Mouse (Mus musculus): ENCODE measurements around the gene Mxra7.

Gene Mxra7

DNA sequence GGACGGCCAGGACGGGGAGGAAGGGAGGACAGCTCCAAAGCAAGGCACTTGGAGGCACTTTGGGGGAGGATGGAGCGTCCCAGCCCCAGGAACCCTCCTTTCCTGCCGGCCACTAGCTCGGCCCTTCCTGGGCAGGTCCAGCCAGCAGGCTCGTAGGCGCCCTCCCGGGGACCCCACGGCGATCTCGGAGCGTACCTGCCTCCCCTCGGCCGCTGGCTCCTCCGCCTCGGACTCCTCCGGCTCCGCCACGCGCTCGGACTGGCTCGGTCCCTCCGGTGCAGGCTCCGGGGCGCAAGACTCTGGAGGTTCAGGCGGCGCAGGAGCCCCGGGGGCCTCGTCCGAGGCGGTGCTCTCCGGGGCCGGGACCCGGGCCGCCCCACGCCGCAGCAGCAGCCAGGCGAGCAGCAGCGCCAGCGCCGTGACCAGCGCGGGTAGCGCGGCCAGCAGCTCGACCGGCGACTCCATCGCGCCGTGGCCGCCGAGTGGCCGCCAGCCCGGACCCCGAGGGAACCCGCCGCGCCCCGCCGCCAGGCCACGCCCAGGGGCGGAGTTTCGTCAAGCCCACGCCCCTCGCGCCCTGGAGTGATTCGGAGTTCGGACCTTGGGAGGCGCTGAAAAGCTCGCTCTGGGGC is at the start of gene Mxra7:
Mxra7 (minus strand) TSS at position 513 of the 632 bp plus-strand sequence.
- in situ Hi-C loops (cut with MboI, MseI): loop anchor here in 1 of 2 experiments (25.0 kb wide), 1 partner anchor 1190 kb away; the partner anchor contains the start of gene Slc25a19

DNA sequence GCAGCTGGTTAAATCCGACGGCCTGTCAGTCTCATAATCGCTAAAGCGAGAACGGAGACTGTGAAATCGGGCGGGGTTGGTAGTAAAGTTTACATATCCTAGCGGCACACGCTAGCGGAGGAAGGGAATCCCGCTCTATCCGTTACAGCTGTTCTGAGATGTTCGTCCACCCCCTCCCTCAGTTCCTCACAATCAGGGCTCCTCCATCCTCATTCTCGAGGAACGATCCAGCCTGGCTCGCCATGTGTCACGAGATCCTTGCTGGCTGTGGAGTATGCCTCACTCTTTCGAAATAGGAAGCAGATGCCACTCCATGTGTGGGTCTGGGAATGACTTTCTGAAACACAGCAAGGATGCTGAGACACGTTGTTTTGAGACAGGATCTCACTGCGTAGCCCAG is 46.1 kb upstream of the Mxra7 start:
- in situ Hi-C loops (cut with MboI, MseI): no loop called here

DNA sequence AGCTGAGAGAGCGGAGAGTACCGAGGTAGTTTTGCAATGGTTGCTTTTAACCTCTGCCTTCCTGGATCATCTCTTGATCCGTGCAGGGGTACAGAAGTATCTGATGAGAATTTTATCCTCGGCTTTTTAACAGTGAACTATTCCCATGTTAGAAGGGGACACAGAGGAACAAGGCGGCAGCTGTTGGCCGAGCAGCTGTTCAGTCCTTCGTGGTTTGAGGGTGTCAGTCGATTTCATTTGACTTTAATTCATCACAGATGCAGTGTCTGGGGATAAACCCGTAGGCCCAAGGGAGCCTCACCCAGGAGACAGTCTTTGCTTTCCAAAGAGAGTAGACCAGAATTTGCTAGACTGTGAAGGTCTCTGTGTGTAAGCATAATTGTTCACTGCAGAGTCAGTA is 43.7 kb upstream of the Mxra7 start:
- in situ Hi-C loops (cut with MboI, MseI): no loop called here

DNA sequence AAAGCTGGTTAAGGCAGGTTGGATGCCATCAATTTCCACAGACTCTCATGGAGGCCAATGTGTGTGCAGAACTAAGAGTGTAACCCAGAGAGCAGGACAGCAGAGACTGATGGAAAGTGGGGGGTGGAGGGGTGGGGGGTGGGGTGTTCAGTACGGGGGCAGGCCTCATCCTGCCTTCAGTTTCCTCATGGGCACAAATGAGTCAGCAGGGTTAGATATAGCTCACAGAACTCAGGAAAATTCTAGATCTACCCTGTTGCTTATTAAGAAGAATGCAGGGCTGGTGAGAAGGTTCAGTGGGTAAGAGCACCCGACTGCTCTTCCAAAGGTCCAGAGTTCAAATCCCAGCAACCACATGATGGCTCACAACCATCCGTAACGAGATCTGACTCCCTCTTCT is 41.8 kb upstream of the Mxra7 start:
- in situ Hi-C loops (cut with MboI, MseI): no loop called here

DNA sequence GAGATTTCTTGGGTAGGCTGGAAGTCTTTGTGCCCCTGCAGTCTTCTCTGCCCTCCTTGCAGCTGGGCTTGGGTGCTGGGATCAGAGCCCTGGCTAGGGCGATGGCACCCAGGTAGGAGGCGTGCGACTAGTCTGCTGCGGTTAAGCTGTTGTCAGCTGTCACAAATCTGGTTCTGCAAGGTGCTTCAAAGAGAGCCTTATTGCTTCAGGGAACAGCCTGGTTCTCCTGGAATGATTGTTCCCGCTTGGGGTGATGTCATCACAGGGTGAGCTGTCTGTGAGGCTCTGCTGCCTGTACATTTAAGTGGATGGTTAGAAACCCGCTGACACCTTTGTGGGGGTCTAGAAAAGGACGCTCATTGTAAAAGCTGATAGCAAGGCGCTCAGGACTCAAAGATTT is 41.4 kb upstream of the Mxra7 start:
- in situ Hi-C loops (cut with MboI, MseI): no loop called here

DNA sequence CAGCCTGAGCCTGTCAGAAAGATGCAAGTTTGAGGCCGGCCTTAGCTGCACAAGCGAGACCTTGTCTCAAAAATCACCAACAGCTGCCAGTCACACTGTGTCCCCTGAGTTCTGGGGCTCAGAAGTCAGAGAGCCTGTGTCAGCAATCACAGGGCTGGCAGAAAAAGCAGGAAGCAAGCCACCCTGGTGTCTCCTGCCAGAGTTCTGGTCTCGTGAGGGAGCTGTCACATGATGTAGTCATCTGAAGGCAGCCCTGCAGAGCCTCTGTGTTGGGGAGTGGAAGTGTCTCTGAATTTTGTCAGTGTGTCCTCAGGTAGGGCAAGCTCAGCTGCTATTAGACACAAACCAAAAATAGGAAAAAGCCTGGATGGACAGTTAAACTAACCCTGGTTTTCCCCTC is 40.3 kb upstream of the Mxra7 start:
- in situ Hi-C loops (cut with MboI, MseI): no loop called here

DNA sequence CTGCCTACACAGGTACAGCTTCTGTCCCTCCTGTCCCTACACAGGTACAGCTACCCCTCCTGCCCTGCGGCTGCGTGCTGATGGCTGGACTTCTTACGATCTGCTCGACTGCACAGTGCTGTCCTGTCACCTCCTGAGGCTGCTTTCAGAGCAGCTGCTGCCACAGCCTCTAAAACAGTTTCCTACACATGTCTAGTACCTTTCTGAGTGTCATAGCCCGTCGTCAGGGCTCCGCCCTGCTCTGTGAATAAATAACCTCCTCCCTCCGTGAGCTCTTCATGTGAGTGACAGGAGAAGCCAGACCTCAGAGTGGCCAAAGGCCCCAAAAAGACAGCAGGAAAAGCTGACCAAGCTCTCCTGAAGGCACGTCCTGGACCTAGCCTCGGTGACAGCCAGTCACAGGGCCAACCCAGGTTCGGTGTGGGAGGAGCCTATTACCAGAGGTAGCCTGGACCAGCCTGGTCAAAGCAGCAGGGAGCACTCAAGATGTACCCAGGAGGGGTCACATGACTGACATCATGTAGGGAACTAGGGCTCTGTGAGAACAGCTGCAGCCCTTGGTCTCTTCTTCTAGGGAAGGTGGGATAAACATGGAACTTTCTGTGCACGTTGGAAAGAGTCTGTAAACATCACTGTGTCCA is 38.2 kb upstream of the Mxra7 start:
- in situ Hi-C loops (cut with MboI, MseI): no loop called here

DNA sequence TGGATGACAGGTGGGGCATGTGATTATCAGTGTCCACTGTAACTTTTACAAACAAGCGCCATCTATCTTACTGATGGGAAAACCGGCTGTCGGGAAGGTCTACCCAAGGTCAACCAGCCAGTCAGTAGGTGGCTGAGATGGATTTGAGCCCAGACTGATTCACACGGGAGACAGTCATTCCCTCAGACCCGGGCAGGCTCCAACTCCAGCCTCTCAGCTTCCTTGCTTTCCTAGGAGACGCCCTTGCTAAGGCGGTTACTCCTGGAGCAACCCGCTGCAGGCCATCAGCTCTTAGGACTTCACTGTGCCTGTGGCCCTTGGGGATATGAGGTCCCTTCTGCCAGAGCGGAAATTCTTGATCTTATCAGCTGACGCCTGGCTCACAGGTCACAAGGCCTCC is 36.6 kb upstream of the Mxra7 start:
- in situ Hi-C loops (cut with MboI, MseI): no loop called here

DNA sequence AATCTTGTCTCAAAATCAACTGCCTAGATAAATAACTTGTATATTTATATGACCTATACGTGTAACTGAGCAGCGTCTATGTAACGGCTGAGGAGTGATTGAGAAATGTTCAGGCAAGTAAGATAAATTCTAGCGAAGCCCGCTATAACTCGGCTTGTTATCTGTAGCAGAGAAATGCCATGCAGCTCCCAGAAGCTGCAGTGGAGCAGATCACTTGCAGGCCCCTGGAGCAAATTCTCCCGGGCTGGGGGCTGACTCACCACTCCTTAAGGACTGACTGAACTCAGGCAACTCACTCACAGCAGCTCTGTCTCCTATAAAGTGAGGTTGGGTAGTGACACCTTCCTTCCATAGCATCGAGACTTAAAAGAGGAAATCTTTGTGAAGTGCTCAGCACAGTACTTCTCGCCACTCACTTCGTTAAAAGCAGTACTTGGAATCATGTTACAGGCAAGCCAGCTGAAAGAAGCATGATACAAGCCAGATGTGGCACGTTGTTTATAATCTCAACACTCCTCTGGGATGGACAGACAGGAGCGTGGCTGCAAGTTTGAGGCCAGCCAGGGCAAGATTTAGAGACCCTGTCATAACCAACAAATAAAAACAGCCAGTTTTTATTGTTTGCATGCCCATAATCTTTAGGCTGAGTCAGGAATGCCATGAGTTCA is 29.5 kb upstream of the Mxra7 start:
- in situ Hi-C loops (cut with MboI, MseI): loop anchor here in 1 of 2 experiments (10.0 kb wide), 1 partner anchor 497 kb away; no protein-coding TSS in a partner anchor

DNA sequence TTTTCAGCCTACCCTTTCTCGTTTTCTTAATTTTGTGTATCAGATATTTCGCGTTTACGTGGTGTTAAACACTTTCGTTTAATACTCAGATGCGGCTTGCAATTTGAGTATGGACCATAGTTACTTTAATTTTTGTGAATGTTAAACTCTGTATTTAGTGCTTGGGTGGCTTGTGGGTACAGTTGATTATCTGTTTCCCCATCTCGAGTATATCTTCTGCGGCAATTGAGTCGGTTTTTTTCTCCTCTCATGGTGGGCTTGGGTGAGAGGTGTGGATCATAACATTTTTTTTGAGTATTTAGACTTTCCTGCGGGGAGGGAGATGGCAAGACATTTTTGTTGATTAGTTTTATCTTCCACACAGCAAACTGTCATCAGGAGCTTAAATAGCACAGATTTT is 26.4 kb upstream of the Mxra7 start:
- in situ Hi-C loops (cut with MboI, MseI): loop anchor here (5.0 to 10.0 kb wide), 2 partner anchors 488 to 501 kb away; no protein-coding TSS in a partner anchor

DNA sequence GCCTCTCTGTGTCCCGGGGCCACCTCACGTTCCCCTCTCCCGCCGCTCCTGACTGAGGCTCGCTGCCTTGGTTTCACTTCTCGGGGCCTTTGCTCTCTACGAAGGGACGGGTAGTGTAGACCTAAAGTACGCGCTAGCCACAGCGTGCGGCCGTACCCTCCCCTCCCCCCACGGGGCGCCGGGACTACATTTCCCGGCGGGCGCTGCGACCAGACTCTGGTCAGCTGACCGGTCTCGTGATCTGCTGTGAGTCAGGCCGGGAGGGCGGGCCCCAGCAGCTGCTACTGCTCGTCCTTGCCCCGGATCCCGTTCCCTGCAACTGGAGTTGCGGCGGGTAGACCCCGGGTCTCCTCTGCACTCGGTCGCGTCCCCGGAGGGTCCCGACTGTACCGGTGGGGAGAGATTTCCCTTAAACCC is 25.7 kb upstream of the Mxra7 start:
- in situ Hi-C loops (cut with MboI, MseI): loop anchor here (5.0 to 10.0 kb wide), 2 partner anchors 489 to 501 kb away; no protein-coding TSS in a partner anchor

DNA sequence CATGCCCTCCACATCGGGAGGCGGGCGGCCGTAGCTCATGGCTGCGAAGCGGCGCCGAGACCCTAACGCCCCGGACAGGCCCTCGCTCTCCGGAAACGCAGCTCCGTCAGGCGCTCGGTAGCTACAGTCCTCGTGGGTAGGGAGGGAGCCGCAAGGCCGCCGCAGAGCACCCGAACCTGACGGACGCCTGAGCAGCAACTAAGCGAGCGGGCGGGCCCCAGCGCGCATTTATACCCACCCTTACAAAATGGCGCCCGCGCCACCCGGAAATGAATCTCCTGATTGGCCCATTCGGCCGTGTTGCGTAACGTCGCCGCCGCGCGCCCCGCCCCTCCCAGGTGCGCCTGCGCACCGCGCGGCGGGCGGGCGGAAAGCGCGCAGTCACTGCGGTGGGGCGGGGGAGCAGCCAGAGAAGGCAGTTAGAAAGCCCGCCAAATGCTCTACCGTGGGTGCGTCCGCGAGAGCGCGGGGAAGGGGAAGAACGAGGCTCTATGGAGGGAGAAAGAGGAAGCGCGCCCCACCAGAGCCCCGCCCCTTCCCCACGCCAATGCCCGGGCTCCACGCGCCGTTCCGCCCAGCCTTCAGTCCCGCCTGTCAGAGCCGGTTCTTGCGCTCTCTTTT is 25.2 kb upstream of the Mxra7 start, which contains the start of gene Srsf2:
Srsf2 (minus strand) TSS at position 204 of the 621 bp plus-strand sequence.
- in situ Hi-C loops (cut with MboI, MseI): loop anchor here (5.0 to 10.0 kb wide), 2 partner anchors 489 to 502 kb away; no protein-coding TSS in a partner anchor

DNA sequence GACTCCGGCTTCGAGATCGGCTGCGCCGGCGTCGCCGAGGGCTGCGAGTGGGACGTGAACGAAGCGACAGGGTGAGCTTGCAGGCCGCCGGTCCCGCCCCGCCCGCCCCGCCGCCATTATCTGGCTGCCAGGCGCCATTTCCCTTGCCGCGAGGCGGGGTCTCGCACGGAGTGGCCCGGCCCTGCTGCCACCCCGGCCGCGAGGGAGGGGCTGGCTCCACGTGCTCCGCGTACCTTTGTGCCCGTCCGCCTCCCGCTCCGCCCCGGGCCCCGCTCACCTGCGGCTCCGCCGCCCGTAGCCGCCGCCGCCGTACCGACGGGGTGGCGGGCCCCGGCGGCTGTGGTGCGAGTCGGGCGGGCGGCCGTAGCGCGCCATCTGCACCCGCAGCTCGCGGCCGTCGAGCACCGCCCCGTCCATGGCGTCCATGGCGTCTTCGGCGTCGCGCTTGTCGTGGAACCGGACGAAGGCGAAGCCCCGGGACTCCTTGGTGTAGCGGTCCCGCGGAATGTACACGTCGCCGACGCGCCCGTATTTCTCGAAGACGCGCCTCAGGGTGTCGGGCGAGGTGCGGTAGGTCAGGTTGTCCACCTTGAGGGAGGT is 24.5 kb upstream of the Mxra7 start, which contains the start of gene Mfsd11:
Mfsd11 (plus strand) TSS at position 150 of the 600 bp plus-strand sequence.
- in situ Hi-C loops (cut with MboI, MseI): loop anchor here (5.0 to 10.0 kb wide), 2 partner anchors 490 to 502 kb away; no protein-coding TSS in a partner anchor

DNA sequence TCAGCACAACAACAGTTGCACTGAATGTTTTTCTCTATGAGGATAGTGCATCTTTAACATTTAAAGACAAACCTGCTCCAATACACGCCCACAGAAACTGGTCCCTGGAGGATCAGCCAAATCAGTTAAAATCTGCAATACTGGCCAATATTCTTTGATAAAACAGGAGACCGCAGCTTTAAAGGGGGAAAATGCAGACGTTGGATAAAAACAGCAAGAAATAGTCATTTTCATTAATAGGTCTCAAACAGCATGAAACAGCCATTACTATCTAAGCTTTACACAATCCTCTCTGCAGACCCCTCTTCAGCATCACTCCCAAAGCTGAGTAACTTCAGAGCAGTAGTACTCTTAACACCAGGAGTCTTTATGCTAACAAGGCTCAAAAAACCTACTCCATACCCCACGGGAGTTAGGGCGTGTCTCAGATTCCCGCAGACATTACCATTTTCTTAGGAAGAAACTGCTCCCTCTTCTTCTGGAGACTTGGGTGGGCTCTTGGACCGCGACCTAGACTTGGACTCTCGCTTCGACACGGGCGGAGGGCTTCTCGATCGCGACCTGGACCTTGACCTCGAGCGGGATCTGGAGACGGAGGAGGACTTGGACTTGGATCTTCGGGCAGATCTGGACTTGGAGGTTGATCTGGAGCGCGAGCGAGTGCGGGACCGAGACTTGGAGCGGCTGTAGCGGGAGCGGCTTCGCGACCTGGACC is 23.9 kb upstream of the Mxra7 start:
- in situ Hi-C loops (cut with MboI, MseI): loop anchor here (5.0 to 10.0 kb wide), 2 partner anchors 491 to 503 kb away; no protein-coding TSS in a partner anchor

DNA sequence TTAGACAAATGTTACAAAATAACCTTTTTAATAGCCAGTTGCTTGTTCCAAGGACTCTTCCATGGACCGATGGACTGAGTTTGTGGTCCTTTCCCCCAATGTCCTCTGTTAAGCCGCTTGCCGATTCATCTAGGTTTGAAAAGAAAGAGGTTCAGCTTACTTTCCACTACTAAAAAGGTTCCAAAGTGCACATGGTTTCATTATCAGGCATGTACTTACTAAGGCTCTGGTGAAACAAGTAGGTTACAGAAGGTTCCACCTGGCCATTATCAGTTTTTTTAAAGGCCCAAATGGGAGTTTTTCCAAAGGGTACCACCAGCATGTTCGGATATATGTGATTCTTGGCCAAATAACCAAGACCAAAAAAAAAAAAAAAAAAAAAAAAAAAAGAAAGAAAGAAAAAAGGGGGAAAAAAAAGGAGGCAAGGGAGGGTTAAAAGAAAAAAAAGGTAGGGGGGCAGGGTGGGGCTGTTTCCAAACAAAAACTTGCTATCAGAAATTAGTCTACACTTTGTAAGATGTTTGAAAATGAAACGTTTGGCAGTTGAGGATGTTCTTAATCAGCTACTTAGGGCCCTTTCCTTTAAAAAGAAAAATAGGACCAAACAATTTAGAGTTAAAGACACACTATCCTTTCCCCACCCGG is 23.1 kb upstream of the Mxra7 start:
- in situ Hi-C loops (cut with MboI, MseI): loop anchor here (5.0 to 10.0 kb wide), 2 partner anchors 491 to 504 kb away; no protein-coding TSS in a partner anchor

DNA sequence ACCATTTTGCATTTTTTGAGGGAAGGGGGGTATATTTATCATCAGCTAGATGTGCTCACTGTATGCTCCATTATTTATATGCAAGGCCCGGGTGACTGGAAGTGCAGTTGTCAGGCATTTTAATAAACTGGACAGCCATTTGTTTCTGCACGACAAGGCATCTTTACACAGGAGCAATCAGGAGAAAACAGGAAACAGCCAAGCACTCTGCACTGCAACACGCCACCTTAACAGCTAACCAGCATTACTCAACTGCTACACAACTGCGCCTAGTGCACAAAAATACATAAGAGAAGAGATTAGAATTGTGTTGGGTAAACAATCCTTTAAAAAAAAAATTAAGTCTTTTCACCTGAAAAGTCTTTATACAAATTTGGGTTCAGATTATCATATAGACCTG is 22.2 kb upstream of the Mxra7 start:
- in situ Hi-C loops (cut with MboI, MseI): loop anchor here (5.0 to 10.0 kb wide), 2 partner anchors 492 to 505 kb away; no protein-coding TSS in a partner anchor

DNA sequence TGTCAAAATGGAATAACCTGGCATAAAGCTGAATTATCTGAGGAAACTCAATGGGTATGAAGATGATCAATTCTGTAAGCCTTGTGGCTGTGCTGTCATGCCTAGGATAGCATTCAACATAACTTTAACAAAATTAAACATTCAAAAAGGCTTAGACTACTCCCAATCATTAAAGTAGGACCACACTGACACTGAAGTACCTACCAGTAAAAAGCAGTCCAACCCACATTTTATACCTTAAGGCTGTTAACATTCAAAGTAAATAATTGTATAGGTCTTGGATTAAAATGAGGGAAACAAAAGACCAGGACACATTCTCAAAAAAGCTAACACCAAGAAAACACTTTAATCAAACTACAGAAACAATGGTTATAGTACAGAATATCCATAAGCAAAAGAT is 21.7 kb upstream of the Mxra7 start:
- in situ Hi-C loops (cut with MboI, MseI): loop anchor here in 1 of 2 experiments (25.0 kb wide), 1 partner anchor 1212 kb away; the partner anchor contains the start of gene Slc25a19

DNA sequence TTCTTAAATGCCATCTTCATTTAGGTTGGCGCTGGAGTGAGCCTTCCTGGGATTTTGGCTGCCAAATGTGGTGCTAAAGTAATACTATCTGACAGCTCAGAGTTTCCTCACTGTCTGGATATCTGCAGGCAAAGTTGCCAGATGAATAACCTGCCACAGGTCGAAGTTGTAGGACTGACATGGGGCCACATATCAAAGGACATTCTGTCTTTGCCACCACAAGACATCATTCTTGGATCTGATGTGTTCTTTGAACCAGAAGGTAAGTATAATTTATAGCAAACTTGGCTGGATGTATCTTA is 21.0 kb upstream of the Mxra7 start:
- in situ Hi-C loops (cut with MboI, MseI): loop anchor here in 1 of 2 experiments (25.0 kb wide), 1 partner anchor 1212 kb away; the partner anchor contains the start of gene Slc25a19

DNA sequence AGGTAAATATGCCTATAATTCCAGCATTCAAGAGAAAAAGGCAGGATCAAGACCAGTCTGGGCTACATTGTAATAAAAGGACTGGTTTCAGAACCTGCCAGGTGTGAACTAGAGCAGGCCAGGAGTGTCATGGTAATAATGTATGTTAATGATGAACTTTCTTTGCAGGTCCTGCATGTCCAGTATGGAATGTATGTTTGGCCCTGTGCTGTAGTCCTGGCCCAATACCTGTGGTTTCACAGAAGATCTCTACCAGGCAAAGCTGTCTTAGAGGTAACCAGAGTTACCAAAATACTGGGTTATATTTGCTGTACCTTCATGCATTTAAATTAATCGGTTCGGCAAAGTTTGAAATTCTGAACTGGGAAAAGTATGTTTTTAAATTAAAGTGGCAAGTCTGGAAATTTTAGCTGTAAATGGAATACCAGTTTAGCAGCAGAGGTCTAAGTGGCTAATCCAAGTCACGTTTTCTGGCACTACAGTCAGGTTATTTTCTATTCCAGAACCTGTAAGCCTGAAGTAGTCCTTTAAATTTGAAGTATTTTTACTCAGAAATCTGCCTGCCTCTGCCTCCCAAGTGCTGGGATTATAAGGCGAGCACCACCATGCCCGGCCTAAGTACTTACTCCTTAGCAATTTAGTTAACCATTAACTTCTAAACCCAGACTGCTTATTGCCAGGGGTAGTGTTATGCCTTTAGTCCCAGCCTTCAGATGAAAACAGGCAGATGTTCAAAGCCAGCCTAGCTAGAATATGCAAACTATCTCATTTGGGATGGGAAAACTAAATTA is 20.4 kb upstream of the Mxra7 start:
- in situ Hi-C loops (cut with MboI, MseI): loop anchor here in 1 of 2 experiments (25.0 kb wide), 1 partner anchor 1211 kb away; the partner anchor contains the start of gene Slc25a19

All from T-helper 17 cell (primary cell).